Mouse (Mus musculus) midbrain, postnatal 0 days (tissue): ENCODE measurements around the gene Grk3. TPM values are rescaled to one million over a fixed set of nuclear protein-coding genes. Genes with fewer than 3 reads are reported as not detected.

Experiments
- ATAC-seq: fragments of 200-750 bp; cut with Nextera tagmentation; 2 replicates; pipeline ENCODE4 v1.8.0; 2017; ENCODE audit warnings: moderate number of reproducible peaks, mild to moderate bottlenecking, moderate TSS enrichment, moderate library complexity; ENCODE audit not compliant: low FRiP score
- DNase-seq: peaks from one replicate; pipeline ENCODE4 v3.0.0-alpha.2; 2015; ENCODE audit warnings: low spot score
- H3K27ac ChIP-seq: fragments of 300-500 bp; sonication (generic); 2 replicates; pipeline ENCODE4 v1.5.1; 2014; ENCODE audit warnings: low read depth, mild to moderate bottlenecking, low read length, mixed read lengths
- H3K27me3 ChIP-seq: fragments of 300-500 bp; sonication (generic); 2 replicates; pipeline ENCODE4 v1.6.1; 2014; ENCODE audit warnings: low read length, control low read depth, mixed read lengths; ENCODE audit not compliant: insufficient read depth
- H3K36me3 ChIP-seq: fragments of 300-500 bp; sonication (generic); 2 replicates; pipeline ENCODE4 v1.6.1; 2014; ENCODE audit warnings: low read length, control low read depth, mixed read lengths; ENCODE audit not compliant: insufficient read depth
- H3K4me1 ChIP-seq: fragments of 300-500 bp; sonication (generic); 2 replicates; pipeline ENCODE4 v1.6.1; 2014; ENCODE audit warnings: mild to moderate bottlenecking, control low read depth, antibody characterized with exemption, low read length, mixed read lengths; ENCODE audit not compliant: insufficient read depth
- H3K4me2 ChIP-seq: fragments of 300-500 bp; sonication (generic); 2 replicates; pipeline ENCODE4 v1.6.1; 2014; ENCODE audit warnings: low read depth, mild to moderate bottlenecking, low read length, mixed read lengths; ENCODE audit not compliant: poor library complexity, severe bottlenecking
- H3K4me3 ChIP-seq: fragments of 300-500 bp; sonication (generic); 2 replicates; pipeline ENCODE4 v1.5.1; 2014; ENCODE audit warnings: low read depth, mild to moderate bottlenecking, low read length, moderate library complexity
- H3K9ac ChIP-seq: fragments of 300-500 bp; sonication (generic); replicated peaks from 2 replicates; pipeline ENCODE4 v1.6.1; 2014; ENCODE audit warnings: mild to moderate bottlenecking, low read length, moderate library complexity, mixed read lengths; ENCODE audit not compliant: poor library complexity, severe bottlenecking
- H3K9me3 ChIP-seq: fragments of 300-500 bp; sonication (generic); 2 replicates; pipeline ENCODE4 v1.6.1; 2016; ENCODE audit warnings: low read length, control low read depth
- CTCF ChIP-seq: IDR thresholded peaks from 2 replicates; pipeline ENCODE4 v1.5.1; 2016; ENCODE audit warnings: antibody characterized with exemption, mild to moderate bottlenecking
- WGBS: fragments of 180-500 bp; shearing (Covaris S2); extraction: QIAGEN DNeasy Blood & Tissue Kit; methylation state at CpG from one replicate; pipeline ENCODE4 v1.1.7; 2014; 5-methylcytosine and 5-hydroxymethylcytosine counted together
- polyA plus RNA-seq: library from polyadenylated mRNA; unstranded; fragments of >200 nt; fragmentation: Nextera tagmentation; extraction: Ambion mirVana; gene quantifications from 2 replicates; pipeline ENCODE4 v1.2.1, GENCODE M21; 2015
- total RNA-seq: library from RNA; depleted of rRNA; stranded (reverse); fragments of >200 nt; gene quantifications from 2 replicates; pipeline ENCODE4 v1.2.3, GENCODE M21; 2014

Grk3 gene
- total and polyA plus RNA-seq, 2 experiments from 2014 or later = 21.1 to 48.4 TPM

DNA sequence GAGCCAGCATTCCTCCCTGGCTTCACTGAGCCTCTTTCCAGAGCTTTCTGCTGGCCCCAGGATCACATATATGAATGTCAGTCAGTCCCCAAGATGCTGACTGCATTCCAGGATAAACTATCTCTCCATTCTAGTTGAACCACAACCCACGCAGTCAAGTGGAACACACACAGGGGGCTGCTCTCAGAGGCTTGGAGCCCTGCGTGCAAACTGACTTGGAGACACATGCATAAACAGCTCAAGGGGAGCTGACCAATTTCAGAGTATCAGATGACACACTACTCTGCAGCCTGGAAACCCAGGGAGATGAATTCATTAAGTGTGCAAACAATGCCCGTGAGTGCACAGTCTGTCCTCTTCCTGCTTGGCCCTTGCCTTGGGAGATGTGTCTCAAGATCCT lies 54.7 kb downstream of the Grk3 start:
- Histone ChIP-seq H3K4me1 (no peaks in the 10 kb centered on the region), H3K27me3 (no peaks in the 10 kb centered on the region), H3K27ac (no peak overlapping the region), H3K9me3 (no peaks in the 10 kb centered on the region), H3K4me3 (no peak overlapping the region), H3K9ac (no peak overlapping the region), H3K4me2 (no peak overlapping the region), H3K36me3 (no peaks in the 10 kb centered on the region)
- DNase-seq = peak; percentile 35
- TF ChIP-seq CTCF = no peak
- WGBS = 20% methylated on average over 3 of the region's 3 CpGs
- ATAC-seq = no peak

GRCm38 (mm10) chr5:112958293-112958692 lies 57.3 kb downstream of the Grk3 start:
- 74% methylated on average over 5 of the region's 5 CpGs for WGBS
- Histone ChIP-seq H3K9ac (no peak overlapping the region), H3K4me3 (no peak overlapping the region), H3K27ac (no peak overlapping the region), H3K27me3 (no peaks in the 10 kb centered on the region), H3K9me3 (no peaks in the 10 kb centered on the region), H3K4me2 (no peak overlapping the region), H3K4me1 (no peaks in the 10 kb centered on the region), H3K36me3 (peaks cover 8% of the 10 kb centered on the region; the same call in 1 of the 2 replicates)
- no peak for DNase-seq
- no peak for TF ChIP-seq CTCF
- no peak for ATAC-seq

DNA sequence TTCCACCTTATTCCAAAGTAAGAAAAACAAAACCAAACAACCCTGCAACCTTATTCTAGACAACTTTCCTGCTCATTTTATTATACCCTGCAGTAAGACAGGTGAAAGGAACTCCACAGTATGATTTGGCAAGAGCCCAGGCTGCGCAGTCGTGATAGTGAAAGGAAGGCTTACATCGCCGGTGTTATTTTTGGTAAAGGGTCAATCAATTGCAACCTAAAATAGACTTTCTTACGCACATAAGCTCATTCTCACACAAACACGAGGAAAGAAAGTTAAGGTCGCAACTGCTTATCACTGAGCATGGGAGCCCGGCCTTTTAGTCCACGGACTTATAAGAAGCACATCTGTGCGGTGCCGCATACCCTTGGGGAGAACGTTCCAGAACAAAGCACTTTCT lies 58.8 kb downstream of the Grk3 start:
- ATAC-seq (no peak), DNase-seq (no peak)
- no peak overlapping the region for H3K27ac ChIP-seq
- H3K27me3 ChIP-seq = no peaks in the 10 kb centered on the region
- TF ChIP-seq CTCF = no peak
- no peak overlapping the region for H3K9ac ChIP-seq
- H3K4me2 ChIP-seq = no peak overlapping the region
- no peak overlapping the region for H3K4me3 ChIP-seq
- no peaks in the 10 kb centered on the region for H3K9me3 ChIP-seq
- H3K36me3 ChIP-seq = peaks cover 13% of the 10 kb centered on the region; the same call in 1 of the 2 replicates
- 83% methylated on average over 12 of the region's 12 CpGs for WGBS
- no peaks in the 10 kb centered on the region for H3K4me1 ChIP-seq

- DNase-seq (no peak), ATAC-seq (no peak)
- no peak overlapping the region for H3K9ac ChIP-seq
- no peaks in the 10 kb centered on the region for H3K4me1 ChIP-seq
- no peak overlapping the region for H3K4me2 ChIP-seq
- no peak overlapping the region for H3K27ac ChIP-seq
- 87% methylated on average over 8 of the region's 8 CpGs for WGBS
- no peaks in the 10 kb centered on the region for H3K27me3 ChIP-seq
- no peaks in the 10 kb centered on the region for H3K9me3 ChIP-seq
- H3K36me3 ChIP-seq = peaks cover 13% of the 10 kb centered on the region; the same call in 1 of the 2 replicates
- no peak overlapping the region for H3K4me3 ChIP-seq
- no peak for TF ChIP-seq CTCF
Observed at GRCm38 (mm10) chr5:112956368-112956767, 59.2 kb downstream of the Grk3 start.

GRCm38 (mm10) chr5:112950847-112951246 lies 64.7 kb downstream of the Grk3 start:
- Histone ChIP-seq H3K4me1 (no peaks in the 10 kb centered on the region), H3K27ac (no peak overlapping the region), H3K27me3 (no peaks in the 10 kb centered on the region), H3K9me3 (no peaks in the 10 kb centered on the region), H3K4me3 (no peak overlapping the region), H3K36me3 (peaks cover 18% of the 10 kb centered on the region; the same call in 1 of the 2 replicates), H3K9ac (no peak overlapping the region), H3K4me2 (no peak overlapping the region)
- no peak for DNase-seq
- TF ChIP-seq CTCF = no peak
- ATAC-seq = no peak
- 80% methylated on average over 3 of the region's 3 CpGs for WGBS

DNA sequence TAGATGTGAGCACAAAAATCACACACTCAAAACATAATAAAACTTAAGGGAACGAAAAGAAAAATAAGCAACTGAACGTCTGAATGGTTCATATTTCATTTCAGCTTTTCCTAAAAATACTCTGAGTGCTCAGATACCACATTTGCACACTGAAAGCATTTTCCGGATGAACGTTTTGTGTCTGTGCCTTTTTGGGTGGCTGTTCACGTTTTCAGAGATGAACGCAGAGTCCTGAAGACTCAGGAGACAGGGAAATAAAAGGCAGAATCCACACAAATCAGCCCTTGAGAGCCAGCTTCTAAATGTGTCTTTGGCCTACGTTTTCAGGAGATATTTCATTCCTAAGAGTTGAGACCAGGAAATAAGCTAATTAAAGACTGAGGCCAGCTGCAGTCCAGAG lies 69.7 kb downstream of the Grk3 start:
- no peaks in the 10 kb centered on the region for H3K4me1 ChIP-seq
- ATAC-seq = no peak
- H3K27ac ChIP-seq = no peak overlapping the region
- H3K9me3 ChIP-seq = no peaks in the 10 kb centered on the region
- no peak overlapping the region for H3K9ac ChIP-seq
- no peak for DNase-seq
- no peak for TF ChIP-seq CTCF
- 78% methylated on average over 7 of the region's 7 CpGs for WGBS
- H3K4me3 ChIP-seq = no peak overlapping the region
- H3K4me2 ChIP-seq = no peak overlapping the region
- H3K36me3 ChIP-seq = peaks cover 4% of the 10 kb centered on the region
- no peaks in the 10 kb centered on the region for H3K27me3 ChIP-seq
